Mouse (Mus musculus) stomach, postnatal 0 days (tissue): ENCODE data around the gene Cryaa.

Source experiments
- CTCF ChIP-seq: IDR thresholded peaks from 2 replicates; pipeline ENCODE4 v1.5.1; 2016; ENCODE audit warnings: antibody characterized with exemption, low read depth, mild to moderate bottlenecking, moderate library complexity
- EP300 ChIP-seq: optimal IDR thresholded peaks from 2 replicates; pipeline ENCODE3; 2016; ENCODE audit warnings: antibody characterized with exemption

- TF ChIP-seq EP300: no peak
- no peak for TF ChIP-seq CTCF
Observed at GRCm38 (mm10) chr17:31692918-31693317, 15.3 kb downstream of the Cryaa start.
